Mouse (Mus musculus) mouse trophoblast stem cell (cell line): ENCODE data around the gene Dynlrb1.

Experiments used
- in situ Hi-C, 2 experiments: fragments of 300-500 bp; cut with MseI, MboI; formaldehyde crosslinking; loops; 2 replicates in 1 of 2; 3 replicates in 1 of 2; pipeline ENCODE4 v1.15.1; 2025

The Dynlrb1 gene

GRCm38 (mm10) chr2:155236362-155236992 is at the start of gene Dynlrb1:
Gene Dynlrb1, plus strand, starts transcription at chr2:155236533.
- in situ Hi-C loops, result no loop called here

- in situ Hi-C loops, result no loop called here
Observed at GRCm38 (mm10) chr2:155207419-155207818, 28.9 kb upstream of the Dynlrb1 start.

GRCm38 (mm10) chr2:155223145-155223544 is 13.2 kb upstream of the Dynlrb1 start:
- in situ Hi-C loops, result no loop called here

GRCm38 (mm10) chr2:155224721-155225120 is 11.6 kb upstream of the Dynlrb1 start:
- in situ Hi-C loops, result no loop called here

- in situ Hi-C loops, result no loop called here
Observed at GRCm38 (mm10) chr2:155235746-155236361, 479 bp upstream of the Dynlrb1 start.

GRCm38 (mm10) chr2:155237276-155237675 is 943 bp downstream of the Dynlrb1 start:
- in situ Hi-C loops, result no loop called here

GRCm38 (mm10) chr2:155240915-155241314 is 4.6 kb downstream of the Dynlrb1 start:
- in situ Hi-C loops, result no loop called here

GRCm38 (mm10) chr2:155242296-155242855 is 6.0 kb downstream of the Dynlrb1 start:
- in situ Hi-C loops, result no loop called here

- in situ Hi-C loops, result no loop called here
Observed at GRCm38 (mm10) chr2:155246231-155246630, 9.9 kb downstream of the Dynlrb1 start.

GRCm38 (mm10) chr2:155248206-155248605 is 11.9 kb downstream of the Dynlrb1 start:
- in situ Hi-C loops, result no loop called here

GRCm38 (mm10) chr2:155248718-155249117 is 12.4 kb downstream of the Dynlrb1 start:
- in situ Hi-C loops, result no loop called here

GRCm38 (mm10) chr2:155249588-155249987 is 13.3 kb downstream of the Dynlrb1 start:
- in situ Hi-C loops, result no loop called here

GRCm38 (mm10) chr2:155265526-155265925 is 29.2 kb downstream of the Dynlrb1 start:
- in situ Hi-C loops, result no loop called here

GRCm38 (mm10) chr2:155266896-155267295 is 30.6 kb downstream of the Dynlrb1 start:
- in situ Hi-C loops, result no loop called here

- in situ Hi-C loops, result no loop called here
Observed at GRCm38 (mm10) chr2:155271957-155272356, 35.6 kb downstream of the Dynlrb1 start.

GRCm38 (mm10) chr2:155272396-155273170 is 36.2 kb downstream of the Dynlrb1 start:
- in situ Hi-C loops, result no loop called here

- in situ Hi-C loops, result no loop called here
Observed at GRCm38 (mm10) chr2:155273603-155274002, 37.3 kb downstream of the Dynlrb1 start.

- in situ Hi-C loops, result no loop called here
Observed at GRCm38 (mm10) chr2:155276195-155276594, 39.9 kb downstream of the Dynlrb1 start, which contains the start of gene Map1lc3a. Gene Map1lc3a, plus strand, starts transcription at chr2:155276297.

- in situ Hi-C loops, result no loop called here
Observed at GRCm38 (mm10) chr2:155276621-155277175, 40.4 kb downstream of the Dynlrb1 start.

GRCm38 (mm10) chr2:155277721-155278120 is 41.4 kb downstream of the Dynlrb1 start:
- in situ Hi-C loops, result no loop called here

- in situ Hi-C loops, result no loop called here
Observed at GRCm38 (mm10) chr2:155278361-155278760, 42.0 kb downstream of the Dynlrb1 start.

GRCm38 (mm10) chr2:155279163-155279562 is 42.8 kb downstream of the Dynlrb1 start:
- in situ Hi-C loops, result no loop called here
